Mouse (Mus musculus) megakaryocyte progenitor cell, adult 5-6 weeks (primary cell): ENCODE data around the gene Spag7. TPM values are rescaled to one million over a fixed set of nuclear protein-coding genes. Genes with fewer than 3 reads are reported as not detected.
A peak's percentile ranks its signal among the peaks of the same experiment; 100 is the strongest.

Experiments used
- ATAC-seq: replicated peaks from 2 replicates; pipeline ENCODE4 v1.8.0; 2016; ENCODE audit warnings: mild to moderate bottlenecking, moderate TSS enrichment, inconsistent platforms; ENCODE audit not compliant: poor library complexity
- total RNA-seq, 2 experiments: library from RNA; stranded (forward) in 1 of 2; stranded (reverse) in 1 of 2; fragments of 157-497, 149-512 nt in 1 of 2; fragments of 200-1000 nt in 1 of 2; gene quantifications; 2 replicates each; pipeline versions ENCODE4 v1.2.3 to v1.2.4; 2015 to 2017

The Spag7 gene
- total RNA-seq, 2 experiments from 2014 or later: 71.8 to 109 TPM

DNA sequence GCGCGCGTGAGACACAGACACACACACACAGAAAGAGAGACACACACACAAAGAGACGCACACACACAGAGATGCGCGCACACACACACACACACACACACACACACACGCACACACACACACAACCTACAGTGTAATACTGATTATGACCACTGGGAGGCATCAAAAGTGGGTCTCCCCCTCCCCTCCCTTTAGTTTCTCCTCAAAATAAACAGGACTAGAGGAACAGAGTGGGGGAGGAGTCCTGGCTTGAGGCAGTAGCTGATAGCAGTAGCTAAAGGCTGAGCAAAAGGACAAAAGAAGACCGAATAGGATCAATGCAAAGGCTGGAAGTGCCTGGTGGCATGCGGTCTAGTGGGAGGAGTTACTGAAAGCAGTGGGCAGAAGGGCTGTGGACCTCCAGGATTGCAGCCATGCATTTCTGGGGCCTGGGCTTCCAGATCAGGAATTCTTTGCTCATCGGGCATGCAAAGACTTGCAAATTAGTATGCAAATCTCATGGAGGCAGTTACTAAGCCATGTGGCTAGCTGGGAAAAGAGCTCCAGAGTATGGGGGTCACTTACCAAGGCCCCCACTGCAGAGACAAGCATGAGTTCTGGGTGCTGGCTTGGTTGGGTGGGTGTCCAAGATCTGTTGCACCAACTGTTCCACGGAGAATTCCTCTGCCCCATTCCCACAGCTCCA, 12.8 kb upstream of the Spag7 start:
- ATAC-seq: peak; percentile 47

DNA sequence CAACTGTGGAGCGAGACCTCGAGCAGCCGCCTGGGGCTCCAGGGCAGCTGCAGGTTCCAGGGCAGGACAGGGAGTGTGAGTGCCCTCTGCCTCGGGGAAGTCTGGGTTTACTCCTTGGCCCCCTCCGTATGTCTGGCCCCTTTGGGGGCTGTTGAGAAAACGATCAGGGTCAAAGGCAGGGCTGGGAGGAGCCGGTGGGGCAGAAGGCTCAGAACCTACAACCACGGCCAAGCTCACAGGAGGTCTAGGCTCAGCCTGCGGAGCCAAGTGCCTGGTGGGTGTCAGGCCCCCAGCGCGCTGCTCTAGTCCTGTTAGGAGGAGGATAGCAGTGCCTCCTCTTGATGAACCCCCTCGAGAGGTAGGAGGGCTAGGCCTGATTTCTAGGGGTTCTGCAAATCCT, 12.0 kb upstream of the Spag7 start:
- ATAC-seq: no peak

DNA sequence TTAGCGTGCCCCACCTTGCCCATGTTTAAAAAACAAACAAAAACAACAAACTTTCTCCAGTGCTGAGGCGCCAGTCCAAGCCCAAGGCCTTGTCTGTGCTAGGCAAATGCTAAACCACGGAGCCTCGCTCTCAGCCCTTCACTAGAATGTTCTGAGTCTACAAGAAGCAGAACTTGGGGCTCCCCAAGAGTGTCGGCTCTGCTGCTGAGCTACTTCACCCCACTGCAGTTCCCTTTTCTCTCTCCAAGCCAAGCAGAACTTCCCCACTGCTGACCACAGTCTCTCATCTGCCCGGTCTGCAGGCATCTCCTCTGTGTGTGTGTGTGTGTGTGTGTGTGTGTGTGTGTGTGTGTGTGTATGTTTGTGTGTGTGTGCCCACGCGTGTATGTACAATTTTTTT, 10.7 kb upstream of the Spag7 start:
- ATAC-seq: peak; percentile 91

DNA sequence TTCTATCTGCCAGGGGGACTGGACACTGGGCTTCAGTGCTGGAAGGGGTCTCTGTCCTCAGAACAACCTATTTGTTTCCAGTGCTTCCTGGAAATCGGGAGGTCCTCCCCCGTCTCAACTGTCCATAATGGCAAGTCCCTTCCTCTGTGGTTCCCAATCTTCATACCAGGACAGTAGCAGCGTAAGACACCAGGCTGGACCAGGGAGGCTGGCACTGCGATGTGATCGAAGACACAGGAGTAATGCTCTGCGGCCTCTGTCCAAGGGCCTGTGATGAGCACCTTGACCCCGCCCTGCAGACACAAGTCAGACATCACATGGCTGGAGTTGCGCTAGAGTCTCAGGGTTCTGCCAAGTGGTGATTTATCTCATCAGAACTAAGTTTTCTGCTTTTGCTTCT, 10.1 kb upstream of the Spag7 start:
- ATAC-seq: no peak

DNA sequence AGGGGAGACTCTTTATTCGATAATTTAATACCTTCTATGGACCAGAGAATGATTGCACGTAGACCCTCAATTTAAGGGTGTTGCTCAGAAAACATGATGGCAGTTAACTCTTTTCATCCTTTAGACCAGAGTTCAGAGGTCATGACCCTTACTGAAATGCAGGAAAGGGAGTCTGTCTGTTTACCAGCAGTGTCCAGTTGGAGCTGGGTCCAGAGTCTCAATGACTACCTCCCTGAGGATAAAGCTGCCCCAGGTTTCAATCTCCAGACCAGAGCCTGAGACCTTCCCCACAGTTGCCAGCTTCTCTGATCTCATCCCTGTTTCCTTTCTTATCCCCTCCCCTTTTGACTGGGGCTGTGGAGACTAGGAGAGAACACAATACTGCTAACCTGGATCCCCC, 9.4 kb upstream of the Spag7 start:
- ATAC-seq: no peak

DNA sequence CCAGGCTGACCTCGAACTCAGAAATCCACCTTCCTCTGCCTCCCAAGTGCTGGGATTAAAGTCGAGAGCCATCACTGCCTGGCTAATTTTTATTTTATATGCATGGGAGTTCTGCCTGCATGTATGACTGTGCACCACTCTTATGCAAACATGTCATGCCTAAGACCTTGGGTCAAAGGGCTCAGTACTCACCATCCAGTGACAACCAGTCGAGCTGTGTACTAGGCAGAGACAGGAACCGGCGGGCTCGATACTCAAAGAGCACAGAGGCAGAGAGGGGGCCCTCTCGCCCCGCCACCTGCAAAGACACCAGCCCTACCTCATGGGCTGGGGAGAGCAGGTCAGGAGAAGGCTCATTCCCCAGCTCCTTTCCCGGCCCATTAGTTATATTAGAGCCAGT, 8.9 kb upstream of the Spag7 start:
- ATAC-seq: no peak

DNA sequence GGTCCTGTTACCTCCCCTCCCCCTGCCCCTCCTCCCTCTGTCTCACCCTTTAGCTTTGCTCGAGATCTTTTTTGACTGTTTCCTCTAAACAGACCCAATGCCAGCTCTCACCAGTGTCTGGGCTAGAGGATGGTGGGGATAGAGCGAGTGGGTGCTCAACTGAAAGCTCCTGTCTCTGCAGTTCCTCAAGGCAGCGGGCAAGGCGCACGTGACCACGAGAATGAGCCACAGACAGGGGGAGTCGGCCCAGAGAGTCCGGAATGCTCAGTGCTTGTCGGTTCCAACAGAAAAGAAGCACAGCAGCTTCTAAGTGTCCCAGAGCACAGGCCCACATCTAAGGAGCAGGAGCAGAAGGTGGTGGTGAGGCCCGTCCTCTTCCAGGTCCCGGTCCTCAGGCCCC, 5.3 kb upstream of the Spag7 start:
- peak; percentile 32; the same call in 1 of the 2 replicates for ATAC-seq

DNA sequence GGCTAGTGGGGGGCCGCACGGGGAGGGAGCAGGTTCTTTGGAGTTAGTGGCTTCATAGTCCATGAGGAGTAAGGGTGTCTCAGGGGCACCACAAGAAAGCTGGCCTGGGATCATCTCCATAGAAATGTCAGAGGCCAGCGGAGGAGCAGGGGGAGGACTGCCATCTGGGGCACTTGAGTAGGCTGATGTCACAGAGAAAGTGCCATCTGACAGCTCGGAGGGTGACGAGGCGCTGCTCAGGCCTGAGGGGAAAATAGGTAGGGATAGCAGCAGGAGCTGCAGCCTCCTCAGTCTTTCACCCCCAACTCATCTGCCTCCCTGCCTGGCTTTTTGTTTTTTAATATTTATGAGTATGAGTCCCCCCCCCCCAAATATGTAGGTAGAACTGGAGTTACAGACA, 4.8 kb upstream of the Spag7 start:
- no peak for ATAC-seq

DNA sequence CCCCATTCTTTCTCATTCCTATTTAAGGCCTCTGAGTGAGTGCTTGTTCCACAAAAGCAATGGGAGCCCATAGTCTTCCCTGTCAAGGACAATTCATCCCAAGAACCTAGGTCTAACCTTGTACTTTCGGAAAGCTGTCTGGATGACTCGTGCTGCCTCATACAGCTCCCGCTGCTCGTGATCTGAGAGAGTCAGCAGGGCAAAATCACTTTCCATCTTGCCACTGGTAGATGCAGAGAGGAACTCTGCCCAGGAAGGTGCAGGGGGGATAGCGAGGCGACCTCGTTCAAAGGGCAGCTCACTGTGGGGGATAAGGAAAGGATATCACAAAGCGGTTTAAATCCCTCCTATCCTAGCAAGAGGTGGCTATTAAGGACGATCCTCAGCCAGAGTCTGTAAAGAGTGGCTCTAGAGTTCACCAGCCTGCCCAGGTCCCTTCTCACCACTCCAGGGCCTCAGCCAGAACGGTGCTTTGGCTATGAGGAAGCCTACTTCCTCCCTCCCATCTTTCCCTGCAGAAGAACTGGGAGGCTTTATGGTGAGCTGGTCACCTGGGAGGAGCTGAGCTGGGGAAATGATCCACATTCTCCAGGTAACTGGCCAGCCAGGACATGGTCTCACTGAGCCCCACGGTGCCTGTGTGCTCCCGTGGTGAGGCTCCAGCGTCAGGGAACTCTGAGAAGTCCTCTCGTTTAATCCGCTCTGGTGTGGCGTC, 2.3 kb upstream of the Spag7 start:
- no peak for ATAC-seq

DNA sequence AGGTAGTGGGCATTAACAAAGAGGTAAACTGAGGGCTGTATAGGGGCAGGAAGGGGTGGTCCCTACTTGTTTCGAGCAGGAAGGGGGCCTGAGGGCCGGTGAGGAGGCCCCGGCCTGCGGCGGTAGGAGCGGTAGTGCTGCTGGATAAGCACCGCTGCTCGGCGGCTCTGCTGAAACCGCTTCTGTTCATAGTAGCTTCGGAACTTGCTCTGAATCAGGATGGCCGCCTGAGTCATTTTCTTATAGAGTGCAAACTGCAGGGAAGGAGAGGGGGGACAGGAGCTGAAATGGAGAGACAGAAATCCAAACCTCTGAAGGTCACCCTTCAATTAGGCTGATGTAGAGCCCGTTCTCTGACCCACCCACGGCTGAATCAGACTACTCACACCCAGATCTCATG, 1.3 kb upstream of the Spag7 start:
- no peak for ATAC-seq

DNA sequence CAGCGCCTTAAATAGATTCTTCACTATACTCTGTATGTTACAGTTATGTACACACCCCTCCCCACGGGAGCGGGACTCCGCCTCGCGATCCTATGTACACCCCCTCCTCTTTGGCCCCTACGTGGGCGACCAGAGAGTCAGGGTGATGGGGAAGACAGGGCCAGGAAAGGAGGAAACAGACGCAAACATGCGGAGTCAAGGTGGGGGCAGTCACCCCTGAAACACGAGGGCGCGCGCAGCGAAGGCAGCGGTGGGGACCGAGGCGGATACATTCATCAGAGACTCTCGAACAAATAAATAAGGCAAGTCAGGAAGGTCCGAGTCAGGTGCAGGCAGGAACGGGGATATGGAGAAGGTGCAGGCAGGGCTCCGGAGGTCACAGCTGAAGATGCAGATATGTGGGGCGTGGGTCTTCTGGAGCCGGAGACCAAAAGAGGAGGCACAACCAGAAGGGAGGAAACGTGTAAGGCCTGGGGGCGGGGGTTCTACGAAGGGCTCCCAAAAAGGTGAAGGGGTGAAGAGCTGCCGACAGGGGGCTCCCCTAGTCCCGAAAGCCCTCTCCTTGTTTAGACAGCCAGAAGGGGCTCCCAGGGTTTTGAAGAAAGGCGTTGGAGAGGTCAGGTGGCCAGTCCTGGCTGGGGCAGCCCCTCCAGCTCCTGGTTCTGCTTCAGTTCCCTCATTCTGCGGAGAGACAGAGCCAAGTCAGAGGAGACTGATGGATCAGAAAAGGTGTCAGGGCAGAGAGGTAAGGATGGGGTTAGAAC, 548 bp upstream of the Spag7 start:
- ATAC-seq: peak; percentile 52

DNA sequence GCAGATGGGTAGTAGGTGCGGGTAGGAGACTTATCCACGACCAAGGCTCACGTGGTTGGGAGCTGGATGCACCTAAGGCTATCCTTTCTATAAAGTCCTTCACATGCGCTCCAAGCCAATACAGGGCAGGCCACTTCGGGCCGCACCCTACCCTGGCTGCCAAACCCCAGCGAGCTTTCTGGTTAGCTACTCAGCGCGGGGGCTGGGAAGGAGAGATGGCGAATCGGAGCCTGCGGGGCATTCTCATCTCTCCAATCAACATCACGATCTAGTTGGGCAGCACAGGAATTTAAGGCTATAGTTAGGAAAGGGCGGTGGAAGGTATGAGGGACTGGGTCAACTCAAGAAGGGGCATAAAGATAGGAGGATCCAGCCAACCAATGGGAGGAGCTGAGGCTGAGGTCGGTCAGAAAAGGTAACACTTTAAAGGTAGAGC, 863 bp downstream of the Spag7 start:
- ATAC-seq: no peak

DNA sequence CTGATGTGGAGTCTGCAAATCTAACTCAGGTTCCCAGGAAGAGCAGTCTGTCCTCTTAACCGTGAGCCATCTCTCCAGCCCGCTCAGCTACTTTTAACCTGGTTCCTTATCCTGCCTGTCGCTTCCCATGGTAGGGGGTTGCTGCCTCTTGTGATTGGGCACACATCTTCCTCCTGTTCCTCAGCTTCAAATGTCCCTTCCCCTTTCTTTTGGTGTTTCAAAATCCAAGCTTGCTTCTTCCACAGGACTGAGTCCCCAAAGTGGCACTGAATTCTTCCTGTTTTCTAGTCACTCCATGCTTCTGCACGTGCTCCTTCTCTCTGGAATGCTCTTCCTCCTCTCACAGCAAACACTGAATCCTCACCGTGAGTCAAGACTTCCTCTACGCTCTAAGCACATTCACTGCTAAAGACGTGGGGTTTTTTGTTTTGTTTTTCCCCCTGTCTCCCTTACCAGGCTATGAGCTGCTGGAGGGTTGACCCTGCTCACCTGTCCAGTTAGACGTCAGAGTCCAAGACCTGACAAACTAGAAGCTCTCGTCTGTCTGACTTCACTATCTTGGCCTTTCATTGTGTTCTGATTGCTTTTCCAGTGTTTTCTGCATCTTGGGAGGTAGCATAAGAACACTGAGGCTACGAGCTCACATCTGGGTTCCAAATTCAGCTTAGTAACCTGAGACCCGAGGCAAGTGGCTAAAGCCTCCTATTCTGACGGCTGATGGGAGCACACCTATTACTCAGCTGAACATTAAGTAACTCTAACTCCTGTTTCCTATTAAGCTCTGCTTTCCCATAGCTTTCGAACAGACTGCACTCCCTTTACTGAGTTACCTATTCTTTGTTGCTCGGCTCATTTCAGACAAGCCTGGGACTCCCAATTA, 1.7 kb downstream of the Spag7 start:
- ATAC-seq: no peak

DNA sequence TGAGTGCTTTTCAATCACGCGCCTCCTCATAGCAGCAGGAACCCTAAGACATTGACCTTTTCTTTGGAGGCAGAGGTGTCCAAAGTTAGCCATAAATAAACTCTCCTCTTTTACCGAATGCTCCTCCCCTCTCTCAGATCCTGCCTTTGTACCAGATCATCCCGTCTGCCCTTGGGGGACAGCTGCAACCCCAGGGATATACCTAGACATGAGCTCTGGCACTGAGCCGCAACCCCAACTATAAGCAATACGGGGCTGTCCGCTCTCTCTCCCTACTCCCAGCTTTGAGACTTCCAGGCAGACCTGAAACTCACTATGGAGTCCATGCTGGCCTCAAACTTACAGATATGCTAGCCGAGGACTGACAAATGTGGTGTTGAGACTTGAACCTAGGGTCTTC, 2.5 kb downstream of the Spag7 start:
- no peak for ATAC-seq

DNA sequence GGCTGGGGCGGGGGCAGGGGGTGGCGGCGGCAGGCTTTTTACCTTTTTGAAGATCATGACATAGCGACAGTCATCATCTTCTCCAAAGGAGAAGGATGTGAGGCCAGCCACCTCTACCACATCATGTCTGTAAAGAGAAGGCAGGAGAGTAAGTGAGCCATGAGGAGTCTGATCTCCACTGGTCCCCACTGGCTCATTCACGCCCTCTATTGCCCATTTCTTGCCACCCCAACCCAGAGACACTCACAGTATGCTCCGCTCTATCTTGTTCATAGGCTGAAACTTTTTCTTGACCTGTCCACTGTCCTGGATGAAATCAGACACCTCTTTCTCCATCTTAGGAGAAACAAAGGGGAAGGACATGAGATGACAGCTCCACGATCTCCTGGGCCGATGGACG, 4.5 kb downstream of the Spag7 start:
- no peak for ATAC-seq

DNA sequence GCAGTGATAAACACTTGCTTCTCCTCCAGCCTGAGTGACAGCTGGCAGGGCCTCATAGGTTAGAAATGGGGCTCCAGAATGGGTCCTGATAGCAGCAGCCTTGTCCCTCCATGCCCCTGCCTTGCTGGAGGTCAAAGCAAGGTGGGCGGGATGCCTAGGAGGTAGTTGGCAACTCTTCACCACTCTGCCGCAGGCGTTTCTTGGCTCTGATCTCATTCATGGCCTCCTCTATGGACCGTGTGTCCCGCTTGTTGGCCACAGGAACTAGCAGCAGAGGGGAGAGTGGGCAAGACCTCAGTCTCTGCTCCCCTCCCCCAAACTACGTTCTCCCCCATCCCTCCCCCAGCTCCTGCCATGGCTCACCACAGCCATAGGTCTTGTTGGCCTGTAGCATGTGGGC, 5.3 kb downstream of the Spag7 start:
- no peak for ATAC-seq

DNA sequence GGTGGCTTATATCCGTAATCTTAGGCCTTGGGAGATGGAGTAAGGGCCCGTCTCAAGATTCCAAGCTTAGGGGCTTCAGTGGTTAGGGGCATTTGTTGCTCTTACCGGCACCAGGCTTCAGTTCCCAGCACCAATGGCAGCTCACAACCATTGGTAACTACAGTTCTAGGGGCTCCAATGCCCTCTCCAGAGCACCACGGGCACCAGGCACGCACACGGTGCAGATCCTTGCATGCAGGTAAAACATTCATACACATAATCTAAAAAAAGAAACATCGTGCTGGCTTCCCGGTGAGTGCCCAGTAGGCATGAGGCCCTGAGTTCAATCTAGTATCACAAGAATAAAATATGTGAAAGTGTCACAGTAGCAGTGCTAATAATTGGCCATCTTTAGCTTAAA, 6.1 kb downstream of the Spag7 start:
- no peak for ATAC-seq

DNA sequence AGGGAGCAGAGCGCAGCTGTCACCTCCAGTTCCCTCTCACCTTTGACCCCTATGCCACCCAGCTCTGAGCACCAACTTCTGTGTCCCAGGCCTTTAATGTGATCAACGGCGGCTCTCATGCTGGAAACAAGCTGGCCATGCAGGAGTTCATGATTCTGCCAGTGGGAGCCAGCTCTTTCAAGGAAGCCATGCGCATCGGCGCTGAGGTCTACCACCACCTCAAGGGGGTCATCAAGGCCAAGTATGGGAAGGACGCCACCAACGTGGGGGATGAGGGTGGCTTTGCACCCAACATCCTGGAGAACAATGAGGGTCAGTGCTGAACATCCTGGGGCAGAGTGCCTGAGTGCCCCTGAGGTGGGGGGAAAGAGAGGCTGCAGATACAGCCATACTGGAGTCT, 8.6 kb downstream of the Spag7 start:
- no peak for ATAC-seq

DNA sequence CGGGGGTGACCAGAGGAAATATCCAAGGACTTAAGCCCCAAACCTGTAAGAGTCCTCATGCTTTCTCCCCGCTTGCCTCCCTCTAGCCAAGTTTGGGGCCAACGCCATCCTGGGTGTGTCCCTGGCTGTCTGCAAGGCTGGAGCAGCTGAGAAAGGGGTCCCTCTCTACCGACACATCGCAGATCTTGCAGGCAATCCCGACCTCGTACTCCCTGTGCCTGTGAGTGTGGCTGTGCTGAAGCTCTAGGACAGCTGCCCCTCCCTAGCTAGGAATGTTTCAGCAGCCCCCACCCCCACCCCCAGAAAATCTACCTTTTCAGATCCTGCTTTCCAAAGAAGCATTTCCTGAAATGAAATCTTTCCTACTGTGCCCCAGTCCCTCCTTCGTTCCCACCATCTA, 10.3 kb downstream of the Spag7 start:
- no peak for ATAC-seq

DNA sequence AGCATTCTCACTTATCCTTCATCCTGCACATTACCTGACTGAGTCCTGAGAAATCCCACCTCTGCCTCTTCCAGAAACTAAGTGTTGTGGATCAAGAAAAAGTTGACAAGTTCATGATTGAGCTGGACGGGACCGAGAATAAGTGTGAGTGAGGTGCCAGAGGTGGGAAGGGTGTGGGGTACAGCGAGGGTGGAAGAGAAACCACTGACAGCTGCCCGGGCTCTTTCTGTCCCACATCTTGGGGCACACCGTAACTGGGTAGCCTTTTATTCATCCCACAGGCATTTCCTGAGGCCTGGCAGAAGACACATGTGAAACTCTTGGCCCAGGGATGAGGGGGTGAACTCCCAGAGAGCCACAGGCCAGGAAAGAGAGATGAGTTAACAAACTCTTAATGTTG, 10.7 kb downstream of the Spag7 start:
- ATAC-seq: no peak

DNA sequence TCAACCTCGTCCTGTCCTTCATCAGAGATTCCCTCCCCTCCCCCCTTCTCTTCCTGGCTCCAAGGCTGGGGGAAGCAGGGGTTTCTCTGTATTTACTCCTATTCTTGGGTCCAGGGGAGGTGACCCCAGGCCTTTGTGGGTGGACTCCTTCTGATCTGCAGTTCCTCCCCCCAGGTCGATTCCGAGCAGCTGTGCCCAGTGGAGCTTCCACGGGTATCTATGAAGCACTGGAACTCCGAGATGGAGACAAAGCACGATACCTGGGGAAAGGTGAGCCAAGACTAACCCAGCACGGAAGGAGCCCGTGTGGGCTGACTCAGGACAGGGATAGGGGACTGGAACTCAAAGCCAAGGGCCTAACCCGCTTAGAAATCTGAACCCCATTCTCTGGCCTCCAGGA, 11.2 kb downstream of the Spag7 start:
- ATAC-seq: no peak
